Mouse (Mus musculus): ENCODE measurements around the gene Tbc1d25. TPM values are rescaled to one million over a fixed set of nuclear protein-coding genes. Genes with fewer than 3 reads are reported as not detected.

The Tbc1d25 gene
- 1 to 10 TPM; 7.6 to 8.2 TPM for total RNA-seq (2021)
- long read RNA-seq, experiment 1, partial matches to known transcripts: 0 of 5 reads
- long read RNA-seq, experiment 1, other reads (novel, unspliced or antisense): 0 of 5 reads
- long read RNA-seq, experiment 2, transcript Tbc1d25-201 (6 exons, 2,648 nt): major isoform, 6 of 7 reads
- long read RNA-seq, experiment 2, partial matches to known transcripts: 0 of 7 reads
- long read RNA-seq, experiment 2, other reads (novel, unspliced or antisense): 1 of 7 reads

- peak; percentile 41 to 65 for DNase-seq (ENCODE audit: low spot score in 2 of 2)
Observed at GRCm38 (mm10) chrX:8175504-8176385, at the start of gene Tbc1d25. TSS of gene Tbc1d25 (minus strand) at chrX:8176181.

DNA sequence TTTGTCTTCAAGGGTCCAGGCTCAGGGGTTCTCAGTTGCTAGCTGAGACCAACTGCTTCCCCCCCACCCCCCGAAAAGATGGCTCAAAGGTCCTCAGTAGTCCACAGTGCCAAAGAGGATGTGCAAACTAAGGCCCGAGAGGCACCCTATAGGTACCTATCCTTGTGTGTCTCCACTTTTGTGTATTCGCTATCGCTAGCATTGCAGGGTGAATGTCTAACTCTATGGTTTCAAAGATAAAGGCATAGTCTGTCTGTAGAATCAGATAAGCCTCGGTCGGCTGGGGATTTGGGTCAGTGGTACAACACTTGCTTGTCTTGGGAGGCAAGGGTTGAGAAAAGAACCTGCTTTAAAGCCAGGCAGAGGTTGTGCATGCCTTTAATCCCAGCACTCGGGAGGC lies 47.5 kb upstream of the Tbc1d25 start:
- DNase-seq (ENCODE audit: low spot score in 2 of 2): no peak

GRCm38 (mm10) chrX:8222678-8223421 lies 46.9 kb upstream of the Tbc1d25 start:
- DNase-seq (ENCODE audit: low spot score in 2 of 2): no peak

DNA sequence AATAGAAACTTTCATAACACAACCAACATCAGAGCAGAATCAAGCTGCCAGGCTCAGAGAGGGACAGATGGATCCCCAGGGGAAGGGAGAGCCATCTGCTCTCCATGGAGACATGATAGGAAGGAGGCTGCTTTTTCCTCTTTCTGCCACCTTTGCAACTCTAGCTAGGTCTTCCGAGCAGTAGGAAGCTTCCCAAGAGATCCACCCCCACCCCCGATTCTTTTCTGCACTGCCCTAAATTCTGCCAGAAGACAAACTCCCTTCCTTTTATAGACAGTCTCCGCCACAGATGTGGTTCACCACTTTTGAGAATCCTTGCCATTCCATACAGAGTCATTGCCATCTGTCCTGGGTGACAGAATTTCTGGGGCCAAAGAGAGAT lies 46.3 kb upstream of the Tbc1d25 start:
- DNase-seq (ENCODE audit: low spot score in 2 of 2): no peak

- no peak for DNase-seq (ENCODE audit: low spot score in 2 of 2)
Observed at GRCm38 (mm10) chrX:8219651-8220050, 43.7 kb upstream of the Tbc1d25 start.

DNA sequence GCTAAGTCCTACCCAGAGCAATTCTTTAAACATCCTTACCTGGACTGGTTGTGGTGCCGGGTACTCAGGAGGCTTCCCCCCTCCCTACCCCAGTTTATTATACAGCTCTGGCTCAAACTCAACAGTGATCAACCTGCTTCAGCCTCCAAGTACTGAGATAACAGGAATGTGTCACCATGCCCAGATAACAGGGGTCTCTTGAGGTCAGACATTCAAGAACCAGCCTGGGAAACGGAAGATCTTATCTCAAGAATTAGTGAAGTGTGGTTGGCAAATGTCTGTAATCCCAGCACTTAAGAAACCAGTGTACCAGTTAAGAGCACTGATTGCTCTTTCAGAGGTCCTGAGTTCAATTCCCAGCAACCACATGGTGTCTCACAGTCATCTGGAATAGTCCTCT lies 42.1 kb upstream of the Tbc1d25 start:
- no peak for DNase-seq (ENCODE audit: low spot score in 2 of 2)

- DNase-seq (ENCODE audit: low spot score in 2 of 2): no peak
Observed at GRCm38 (mm10) chrX:8217383-8217782, 41.4 kb upstream of the Tbc1d25 start.

- no peak for DNase-seq (ENCODE audit: low spot score in 2 of 2)
Observed at GRCm38 (mm10) chrX:8211490-8212207, 35.7 kb upstream of the Tbc1d25 start.

DNA sequence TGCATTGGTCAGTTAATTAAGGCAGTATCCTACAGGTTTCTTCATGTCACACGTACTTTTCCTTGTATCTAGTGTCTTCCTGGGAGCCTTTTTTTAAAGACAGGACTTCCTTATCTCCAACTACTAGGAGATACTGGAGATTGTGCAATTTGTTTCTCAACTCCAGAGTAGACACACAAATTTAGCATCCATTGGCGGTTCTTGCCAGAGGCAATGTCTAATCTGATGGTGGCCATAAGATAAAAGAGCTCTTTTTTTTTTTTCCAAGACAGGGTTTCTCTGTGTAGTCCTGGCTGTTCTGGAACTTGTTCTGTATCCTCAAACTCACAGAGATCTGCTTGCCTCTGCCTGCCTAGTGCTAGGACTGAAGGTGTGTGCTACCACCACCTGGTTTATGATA lies 33.7 kb upstream of the Tbc1d25 start:
- no peak for DNase-seq (ENCODE audit: low spot score in 2 of 2)

DNA sequence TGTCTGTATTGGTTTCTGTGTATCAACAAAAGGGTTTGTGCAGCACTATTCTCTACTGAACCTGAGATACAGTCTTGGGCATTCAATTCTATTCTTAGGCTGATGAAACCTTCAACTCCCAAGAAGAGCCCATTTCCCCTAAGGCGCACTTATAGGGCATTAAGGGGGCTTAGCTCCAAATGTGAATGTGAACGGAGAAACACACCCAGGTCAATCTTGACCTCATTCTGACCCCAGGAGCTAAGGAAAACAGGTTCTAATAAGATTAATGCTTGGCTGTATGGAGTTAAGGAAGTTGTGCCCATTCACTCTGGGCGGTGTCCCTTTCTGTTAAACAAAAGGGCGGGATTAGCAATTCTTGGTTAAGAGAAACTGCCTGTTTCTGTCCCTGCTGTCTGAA lies 31.2 kb upstream of the Tbc1d25 start:
- DNase-seq (ENCODE audit: low spot score in 2 of 2): no peak

DNA sequence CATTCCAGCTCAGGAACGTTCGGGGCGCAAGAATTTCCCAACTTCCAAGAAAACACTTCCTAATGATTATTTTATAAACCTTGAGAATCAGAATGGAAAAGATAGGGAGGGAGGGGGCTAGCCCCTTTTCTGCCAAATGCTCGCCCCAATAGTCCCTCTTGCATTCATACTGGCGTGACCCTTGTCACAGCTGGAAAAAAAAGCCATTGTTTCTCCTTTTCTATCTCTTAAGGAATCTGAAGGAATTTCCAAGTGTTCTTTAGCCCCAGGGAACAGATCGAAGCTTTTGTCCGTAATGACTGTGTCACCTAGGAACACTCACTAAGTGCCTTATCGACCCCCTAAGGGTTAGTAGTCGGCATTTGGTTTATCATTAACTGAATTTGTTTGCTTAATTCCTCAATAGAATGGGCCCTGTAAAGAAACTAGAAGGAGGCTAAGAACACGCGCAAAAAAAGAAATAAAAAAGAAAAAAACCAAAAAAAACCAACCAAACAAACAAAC lies 30.8 kb upstream of the Tbc1d25 start:
- DNase-seq (ENCODE audit: low spot score in 2 of 2): no peak

DNA sequence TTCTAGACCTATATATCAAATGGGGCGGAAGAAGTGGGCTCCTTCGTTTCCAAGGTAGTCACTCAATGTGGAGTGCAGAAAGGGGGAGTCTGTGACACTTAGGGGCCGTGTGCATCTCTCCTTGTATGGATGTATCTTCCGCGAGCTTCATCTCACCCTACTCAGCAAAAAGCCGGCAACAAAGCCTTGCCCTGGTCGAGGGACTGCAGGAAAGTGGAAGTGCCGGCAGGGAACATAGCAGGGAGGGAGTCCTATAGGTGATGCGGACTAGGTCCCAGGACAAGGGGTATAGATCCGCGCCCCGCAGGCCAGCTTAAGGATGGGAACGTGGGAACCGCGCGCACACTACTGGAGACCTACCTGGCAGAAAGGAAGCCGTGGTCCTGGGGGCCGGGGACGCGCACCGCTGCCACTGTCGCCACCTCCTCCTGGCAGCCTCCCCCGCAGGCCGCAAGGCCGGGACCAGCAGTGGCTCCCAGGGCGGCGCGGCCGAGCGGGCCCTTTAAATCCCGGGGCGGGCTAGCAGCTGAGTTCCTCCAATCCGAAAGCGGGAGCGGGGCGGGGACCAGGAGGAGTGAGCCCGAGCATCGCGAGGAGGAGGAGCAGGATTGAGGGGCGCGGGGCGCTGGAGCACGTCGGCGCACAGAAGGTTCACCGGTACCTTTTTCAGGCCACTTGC lies 30.2 kb upstream of the Tbc1d25 start, which contains the start of gene Porcn:
Porcn (minus strand) TSS at position 511 of the 679 bp plus-strand sequence.
- DNase-seq (ENCODE audit: low spot score in 2 of 2): peak; percentile 47 to 51

GRCm38 (mm10) chrX:8205551-8205950 lies 29.6 kb upstream of the Tbc1d25 start:
- no peak for DNase-seq (ENCODE audit: low spot score in 2 of 2)

DNA sequence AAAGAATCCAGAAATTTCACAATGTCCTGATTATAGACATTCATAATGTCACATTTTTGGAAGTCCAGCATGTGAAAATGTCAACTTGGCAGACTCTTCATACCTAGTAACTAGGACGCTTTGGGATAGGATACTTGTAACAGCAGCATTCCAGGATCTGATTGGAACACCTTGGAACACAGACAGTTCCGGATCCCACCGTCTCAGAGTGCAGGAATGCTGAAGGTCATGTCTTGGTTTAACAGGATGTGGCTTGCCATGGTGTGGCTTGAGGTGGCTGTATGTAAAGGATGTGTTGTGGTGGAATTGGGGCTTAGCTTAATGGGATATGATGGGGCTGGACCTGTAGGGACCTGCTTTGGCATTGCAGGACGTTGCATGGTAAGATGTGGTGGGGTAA lies 29.1 kb upstream of the Tbc1d25 start:
- DNase-seq (ENCODE audit: low spot score in 2 of 2): no peak

GRCm38 (mm10) chrX:8204076-8204475 lies 28.1 kb upstream of the Tbc1d25 start:
- DNase-seq (ENCODE audit: low spot score in 2 of 2): no peak

DNA sequence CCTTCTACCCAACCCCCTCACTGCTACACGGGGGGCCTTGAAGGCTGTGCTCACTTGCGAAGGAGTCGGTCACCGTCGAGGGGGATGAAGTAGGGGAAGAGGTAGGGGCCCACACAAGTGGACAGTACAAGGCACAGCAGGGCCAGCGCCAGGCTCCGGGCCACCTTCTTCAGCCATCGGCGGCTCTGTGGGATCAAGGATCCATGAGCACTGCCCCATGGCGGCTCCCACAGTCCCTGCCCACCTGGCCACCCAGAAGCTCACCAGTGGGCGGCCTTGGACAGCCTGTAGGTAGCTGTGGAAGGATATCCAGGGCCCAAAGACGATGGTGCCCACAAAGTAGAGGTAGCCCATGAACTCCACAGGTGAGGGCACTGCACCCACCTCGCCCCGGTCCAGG lies 27.1 kb upstream of the Tbc1d25 start:
- no peak for DNase-seq (ENCODE audit: low spot score in 2 of 2)

GRCm38 (mm10) chrX:8193419-8193723 lies 17.4 kb upstream of the Tbc1d25 start, which contains the start of gene Ebp:
TSS of gene Ebp (minus strand) at chrX:8193512.
- DNase-seq (ENCODE audit: low spot score in 2 of 2): no peak

DNA sequence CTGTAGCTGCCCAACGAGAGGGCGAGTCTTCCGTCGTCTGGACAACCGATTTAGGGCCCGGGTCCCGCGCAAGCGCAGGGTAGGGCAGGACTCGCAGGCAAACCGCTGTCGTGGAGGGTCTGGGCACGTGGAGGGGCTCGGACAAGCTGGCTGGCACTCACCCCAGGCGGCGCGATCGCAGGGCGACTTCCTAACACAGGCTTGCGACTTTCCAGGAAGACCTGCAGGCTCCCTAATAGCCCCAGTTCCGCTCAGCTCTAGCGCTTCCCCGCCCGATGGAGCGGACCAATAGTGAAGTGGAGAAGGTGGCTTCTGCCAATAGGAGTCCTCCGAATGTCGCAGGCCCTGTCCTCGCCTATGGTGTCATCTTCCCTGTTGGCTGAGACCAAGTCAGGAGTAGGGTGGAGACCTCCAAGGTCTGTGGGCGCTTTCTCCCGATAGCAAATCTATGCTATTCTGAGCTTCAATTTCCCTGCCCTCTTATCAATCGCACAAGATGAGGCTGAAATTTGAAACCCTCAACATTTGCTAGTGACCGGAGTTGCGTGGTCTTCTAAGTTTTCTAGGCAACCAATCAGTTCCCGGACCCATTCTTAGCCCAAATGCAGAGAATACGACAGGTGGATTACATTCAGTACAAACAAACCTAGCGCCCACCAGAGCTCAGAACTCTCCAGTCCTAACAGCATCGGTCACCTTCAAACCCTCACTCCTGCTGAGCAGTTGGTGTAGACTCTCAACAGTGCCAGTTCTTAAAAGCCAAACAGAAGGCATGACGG lies 16.8 kb upstream of the Tbc1d25 start:
- DNase-seq (ENCODE audit: low spot score in 2 of 2): peak; percentile 16 to 61

GRCm38 (mm10) chrX:8192126-8192639 lies 16.2 kb upstream of the Tbc1d25 start:
- no peak for DNase-seq (ENCODE audit: low spot score in 2 of 2)

Data from adrenal gland, postnatal 4 days (tissue).